Mouse (Mus musculus) mature B cell (primary cell): ENCODE measurements around the gene Pax3.

Experiments used
- in situ Hi-C: fragments of 300-500 bp; cut with MboI; formaldehyde crosslinking; loops from 2 replicates; pipeline ENCODE4 v1.14.3; 2019

Gene Pax3

GRCm38 (mm10) chr1:78081761-78082160 is 115.2 kb downstream of the Pax3 start:
- in situ Hi-C loops: no loop called here

DNA sequence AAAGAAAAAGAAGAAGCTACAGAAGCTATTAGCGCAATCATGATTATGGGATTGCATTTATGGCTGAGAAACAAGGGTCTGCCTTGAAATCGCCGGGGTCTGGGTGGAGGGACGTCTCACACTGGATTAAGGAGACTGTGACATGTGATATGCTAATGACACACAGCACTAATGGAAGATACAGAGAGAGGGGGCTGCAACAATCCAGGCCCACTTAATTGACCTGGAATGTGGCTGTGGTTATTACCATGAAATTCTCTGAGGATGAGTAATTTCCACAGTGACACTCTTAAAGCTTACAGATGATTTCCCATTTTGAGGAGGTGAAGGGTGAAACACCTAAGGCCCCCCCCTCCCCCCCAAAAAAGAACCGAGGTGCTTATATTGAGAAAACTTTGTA is 136.1 kb downstream of the Pax3 start:
- in situ Hi-C loops: no loop called here

- in situ Hi-C loops: no loop called here
Observed at GRCm38 (mm10) chr1:78057939-78058338, 139.0 kb downstream of the Pax3 start.

- in situ Hi-C loops: no loop called here
Observed at GRCm38 (mm10) chr1:78053677-78054076, 143.3 kb downstream of the Pax3 start.
